Mouse (Mus musculus) erythroblast, adult 5-6 weeks (primary cell): Measurements from ENCODE around the gene Hlcs. TPM values are rescaled to one million over a fixed set of nuclear protein-coding genes. Genes with fewer than 3 reads are reported as not detected.

Experiments used
- ATAC-seq: replicated peaks from 2 replicates; pipeline ENCODE4 v1.8.0; 2016; ENCODE audit warnings: moderate number of reproducible peaks, mild to moderate bottlenecking, moderate TSS enrichment, inconsistent platforms; ENCODE audit not compliant: poor library complexity, low FRiP score, severe bottlenecking
- total RNA-seq, 2 experiments: library from RNA; stranded (forward) in 1 of 2; stranded (reverse) in 1 of 2; fragments of 150-400 nt in 1 of 2; fragments of 200-764, 138-1000 nt in 1 of 2; gene quantifications; 2 replicates each; pipeline versions ENCODE4 v1.2.3 to v1.2.4; 2015 to 2017; ENCODE audit warnings: low replicate concordance in 2 of 2

Gene Hlcs
- total RNA-seq, 2 experiments from 2014 or later = 0.94 to 0.96 TPM

DNA sequence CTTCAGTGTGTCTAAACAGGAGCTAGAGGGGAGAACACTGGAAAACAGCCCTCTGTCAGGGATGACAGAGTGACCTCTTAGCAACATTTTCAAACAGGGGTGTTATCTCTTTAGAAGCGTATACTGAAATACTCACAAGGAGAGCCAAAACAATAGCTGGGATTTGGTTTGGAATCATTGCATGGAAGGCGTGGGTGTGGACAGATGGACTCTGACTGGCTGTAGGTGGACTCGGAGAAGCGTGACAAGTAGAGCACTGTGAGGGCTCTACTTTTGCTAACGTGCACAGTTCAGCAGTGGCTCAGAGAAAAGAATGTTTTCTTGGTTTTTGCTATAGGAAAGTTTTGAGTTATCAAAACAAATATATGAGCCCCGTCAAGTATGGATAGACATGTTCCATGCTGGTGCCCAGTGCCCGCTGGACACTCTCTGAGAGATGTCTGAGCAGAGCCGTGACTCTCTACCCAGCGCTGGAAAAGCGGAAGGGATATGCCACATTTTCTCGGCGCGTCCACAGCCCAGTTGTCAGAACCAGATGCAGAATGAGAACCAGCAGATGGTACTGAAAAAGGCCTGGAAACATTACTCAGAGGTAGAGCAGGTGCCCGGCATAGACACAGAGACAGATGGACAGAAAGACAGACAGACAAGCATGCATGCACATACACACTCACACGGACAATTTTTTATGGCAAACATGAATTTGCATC lies 62.6 kb downstream of the Hlcs start:
- no peak for ATAC-seq

DNA sequence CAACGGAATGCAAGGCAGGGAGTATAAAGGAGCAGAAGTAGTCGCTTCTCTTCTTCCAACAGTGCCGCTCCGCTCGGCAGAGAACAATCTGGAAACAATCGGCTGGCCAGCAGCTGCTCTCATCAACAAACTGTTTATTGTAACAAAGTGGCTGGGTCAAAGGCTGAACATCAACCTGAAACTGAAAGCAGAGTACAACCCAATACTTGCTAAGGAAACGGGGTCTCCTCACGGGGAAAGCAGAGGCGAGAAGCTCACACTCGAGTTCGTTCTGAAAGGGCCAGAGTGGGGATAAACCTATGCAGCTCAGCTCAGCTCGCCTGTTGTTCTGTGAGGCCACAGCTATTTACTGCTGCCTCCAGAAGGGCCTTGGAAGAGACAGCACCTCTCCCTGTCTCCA lies 63.2 kb downstream of the Hlcs start:
- ATAC-seq = no peak

DNA sequence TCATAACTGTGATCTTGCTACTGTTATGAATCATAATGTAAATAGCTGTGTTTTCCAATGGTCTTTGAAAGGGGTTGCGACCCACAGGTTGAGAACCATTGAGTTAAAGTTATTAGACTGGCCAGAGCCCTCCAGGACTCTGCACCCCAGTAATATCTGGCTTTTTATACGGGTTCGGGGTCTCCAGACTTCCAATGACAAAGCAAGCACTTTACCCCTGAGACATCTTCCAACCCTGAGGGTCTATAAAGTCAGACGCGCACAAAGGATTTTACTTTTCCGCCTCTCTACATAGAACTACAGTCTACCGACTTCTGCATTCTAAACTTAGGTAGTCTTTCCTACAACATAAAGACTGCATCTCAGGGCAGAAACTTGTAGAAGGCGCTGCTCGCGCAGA lies 63.7 kb downstream of the Hlcs start:
- no peak for ATAC-seq

DNA sequence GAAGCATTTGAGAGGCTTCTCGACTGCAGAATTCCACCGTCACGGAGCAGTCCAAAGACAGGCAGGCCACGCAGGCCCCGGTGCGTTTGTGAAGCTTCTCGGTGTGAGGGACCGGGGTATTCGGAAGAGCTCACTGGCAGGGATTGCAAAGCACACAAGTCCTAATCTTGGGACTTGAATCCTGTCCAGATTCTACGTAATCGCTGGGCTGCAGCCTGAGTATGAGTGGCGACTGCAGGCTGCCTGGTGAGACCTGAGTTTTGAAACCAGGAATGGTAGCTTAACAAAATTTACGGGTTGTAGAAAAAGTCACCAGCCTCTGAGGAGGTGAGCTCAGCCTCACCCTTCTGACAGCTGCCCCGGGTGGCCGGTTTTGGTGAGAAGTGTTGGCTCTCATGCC lies 64.7 kb downstream of the Hlcs start:
- no peak for ATAC-seq

GRCm38 (mm10) chr16:94246976-94247375 lies 66.4 kb downstream of the Hlcs start:
- no peak for ATAC-seq

DNA sequence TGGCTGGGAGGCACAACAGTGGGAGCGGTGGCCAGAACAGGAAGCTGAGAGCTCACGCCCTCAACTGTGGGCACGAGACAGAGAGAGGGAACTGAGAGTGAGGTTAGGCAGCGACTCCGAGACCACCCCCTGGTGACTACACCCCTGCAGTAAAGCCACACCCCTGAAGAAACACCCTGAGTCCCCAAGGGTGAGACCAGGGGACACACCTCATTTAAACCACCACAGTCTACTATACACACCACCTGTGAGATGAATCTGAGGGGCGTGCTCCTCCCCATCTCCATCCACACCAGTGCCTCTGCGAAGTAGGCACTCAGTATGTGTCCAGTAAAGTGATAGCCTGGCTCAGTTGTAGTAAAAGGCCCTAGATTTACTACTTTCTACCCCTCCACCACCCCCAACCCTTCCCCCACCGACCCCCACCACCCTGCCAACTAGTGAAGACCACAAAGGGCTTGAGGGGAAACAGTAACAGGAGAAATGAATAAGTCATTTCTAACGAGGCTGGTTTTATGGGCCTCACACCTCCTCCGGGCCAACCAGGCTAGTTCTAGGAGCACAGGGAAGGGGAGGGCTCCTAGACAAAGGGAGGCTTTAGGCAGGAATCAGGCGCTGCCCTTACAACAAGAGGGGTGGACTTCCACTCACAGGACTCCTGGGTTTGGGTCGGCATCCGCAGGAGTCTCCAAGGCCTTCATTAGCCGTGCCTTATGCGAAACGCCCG lies 67.2 kb downstream of the Hlcs start:
- ATAC-seq = no peak

DNA sequence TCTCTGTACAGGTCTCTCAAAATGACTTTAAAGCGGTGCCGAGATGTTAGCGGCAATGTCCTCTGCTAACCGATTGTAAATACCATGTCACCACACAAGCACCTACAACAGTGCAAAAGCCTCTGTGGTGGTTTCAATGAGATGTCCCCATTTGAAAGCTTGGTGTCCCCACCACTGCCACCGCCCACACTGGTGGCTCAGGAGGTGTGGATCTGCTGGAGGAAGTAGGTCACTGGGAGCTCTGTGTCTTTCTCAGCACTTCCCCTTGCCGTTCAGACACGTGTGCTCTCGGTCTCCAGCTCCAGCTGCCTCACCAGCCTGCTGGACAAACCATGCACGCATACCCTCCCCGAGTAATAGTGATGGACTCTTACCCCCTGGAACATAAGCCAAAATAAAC lies 72.2 kb downstream of the Hlcs start:
- no peak for ATAC-seq

DNA sequence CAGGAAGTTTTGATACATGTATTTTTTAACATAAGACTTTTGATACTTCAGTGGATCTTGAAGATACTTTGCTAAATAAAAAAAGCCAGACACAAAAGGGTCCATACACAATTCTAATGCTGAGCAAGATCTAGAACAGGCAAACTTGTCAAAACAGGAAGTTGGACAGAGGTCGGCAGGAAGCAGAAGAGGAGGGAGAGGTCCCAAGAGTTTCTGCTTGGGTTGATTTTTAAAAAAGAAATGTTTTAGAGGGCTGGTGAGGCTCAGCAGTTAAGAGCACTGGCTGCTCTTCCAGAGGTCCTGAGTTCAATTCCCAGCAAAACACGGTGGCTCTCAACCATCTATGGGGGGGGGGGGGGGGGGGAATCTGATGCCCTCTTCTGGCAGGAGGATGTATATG lies 73.2 kb downstream of the Hlcs start:
- ATAC-seq = no peak

DNA sequence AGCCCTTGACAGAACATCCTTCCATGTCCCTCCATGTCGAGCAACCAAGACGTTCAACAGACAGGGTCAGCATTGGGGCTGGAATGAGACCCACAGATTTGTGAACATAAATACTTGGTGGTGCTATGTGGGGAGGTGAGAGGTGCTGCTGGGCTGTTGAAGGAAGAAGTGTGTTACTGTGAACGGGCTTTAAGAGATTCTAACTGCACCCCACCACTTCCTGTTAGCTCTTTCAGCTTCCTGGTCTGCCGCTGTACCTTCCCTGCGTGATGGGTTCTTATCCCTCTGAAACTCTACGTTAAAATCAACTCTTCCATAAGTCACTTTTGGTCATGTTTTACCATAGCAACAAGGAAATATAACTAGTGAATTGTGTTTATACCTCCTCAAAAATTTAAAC lies 73.8 kb downstream of the Hlcs start:
- ATAC-seq = no peak

GRCm38 (mm10) chr16:94239146-94239545 lies 74.2 kb downstream of the Hlcs start:
- no peak for ATAC-seq

GRCm38 (mm10) chr16:94237130-94237484 lies 76.3 kb downstream of the Hlcs start:
- ATAC-seq = no peak

DNA sequence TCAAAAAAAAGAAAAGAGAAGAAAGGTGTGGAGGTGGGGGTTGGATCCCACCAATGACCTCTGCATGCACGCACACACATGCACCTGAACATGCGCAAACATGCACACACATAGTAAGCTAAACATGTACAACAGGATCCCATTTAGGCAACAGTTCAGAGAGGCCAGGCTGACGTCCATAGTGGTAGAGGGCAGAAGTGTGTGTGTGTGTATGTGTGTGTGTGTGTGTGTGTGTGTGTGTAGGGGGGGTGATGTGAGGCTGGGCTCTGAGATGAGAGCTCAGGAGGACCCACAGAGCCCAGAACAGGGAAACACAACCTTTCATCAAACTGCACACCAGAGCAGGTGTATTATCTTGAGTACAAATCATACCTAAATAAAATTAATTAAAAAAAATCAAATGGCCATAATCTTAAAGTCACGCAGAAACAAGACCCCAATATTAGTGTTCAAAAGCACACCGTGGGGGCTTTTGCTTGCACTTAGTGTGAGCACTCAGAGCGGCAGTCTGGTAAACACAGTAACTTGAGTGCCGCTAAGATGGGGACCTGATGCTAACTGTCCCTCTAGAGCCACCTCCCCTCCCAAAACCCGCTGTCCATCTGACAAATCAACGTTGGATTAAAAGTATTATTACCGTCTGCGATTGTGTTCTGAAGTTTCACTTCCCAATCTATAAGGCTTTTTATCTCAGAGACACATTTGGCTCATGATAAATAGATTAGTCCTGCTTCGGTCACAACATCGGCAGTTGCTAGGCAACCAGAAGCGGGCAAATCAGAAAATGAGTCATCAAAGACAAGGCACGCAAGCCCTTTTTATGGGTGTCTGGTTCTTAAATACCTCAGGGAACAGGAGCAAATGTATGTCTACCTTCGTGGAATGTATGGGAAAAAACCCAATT lies 76.9 kb downstream of the Hlcs start:
- ATAC-seq = peak; percentile 16; the same call in 1 of the 2 replicates

GRCm38 (mm10) chr16:94235718-94236117 lies 77.7 kb downstream of the Hlcs start:
- peak; percentile 70 for ATAC-seq

DNA sequence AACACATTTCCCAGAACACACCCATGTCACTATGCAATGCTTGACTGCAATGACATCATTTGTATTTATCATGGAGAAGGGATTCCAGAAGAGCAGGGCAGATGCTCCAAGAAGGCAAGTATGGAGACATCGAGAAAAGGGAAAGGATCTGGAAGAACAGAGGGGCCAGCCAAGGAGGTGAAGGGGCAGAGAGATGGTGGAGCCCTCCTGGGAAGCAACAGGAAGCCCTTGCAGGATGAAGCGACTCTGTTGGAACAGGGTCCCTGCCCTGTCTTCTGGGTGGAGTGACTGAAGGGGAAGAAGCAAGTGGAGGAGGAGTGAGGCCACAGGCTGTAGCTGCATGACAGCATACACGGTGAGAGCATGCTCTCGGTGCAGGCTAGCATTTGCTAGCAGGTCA lies 79.2 kb downstream of the Hlcs start:
- ATAC-seq = no peak

DNA sequence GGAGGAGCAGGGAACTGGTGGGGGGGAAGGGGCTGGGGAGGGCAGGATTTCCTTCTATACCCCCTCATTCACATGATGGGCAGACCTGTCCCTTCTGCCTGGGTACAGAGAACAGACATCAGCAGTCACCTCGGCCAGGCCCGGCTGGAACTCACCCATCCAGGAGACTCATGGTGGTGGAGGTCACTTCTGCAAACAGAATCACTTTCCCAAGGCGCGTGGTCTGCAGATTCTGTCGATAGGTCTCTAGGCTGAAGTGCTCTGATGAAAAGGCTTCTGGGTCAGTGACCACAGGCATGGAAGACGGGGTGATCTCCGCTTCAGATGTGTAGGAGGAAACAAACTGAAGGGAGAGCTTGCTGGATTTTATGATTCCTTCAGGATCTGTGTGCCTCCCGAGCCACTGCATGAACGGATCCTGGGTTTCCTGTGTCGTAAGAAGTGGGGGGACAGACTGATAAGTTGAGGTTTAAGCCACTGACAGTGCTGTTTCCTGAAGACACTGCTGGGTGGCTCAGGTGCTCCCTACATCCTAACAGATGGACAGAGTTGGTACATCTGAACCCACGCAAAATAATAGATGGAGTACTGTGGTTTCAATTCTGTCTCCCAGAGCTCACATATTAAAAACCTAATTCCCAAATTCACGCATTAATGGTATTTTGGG lies 82.3 kb downstream of the Hlcs start:
- ATAC-seq = no peak

- ATAC-seq = no peak
Measured at GRCm38 (mm10) chr16:94230499-94230898, 82.9 kb downstream of the Hlcs start.

GRCm38 (mm10) chr16:94229890-94230289 lies 83.5 kb downstream of the Hlcs start:
- ATAC-seq = no peak

GRCm38 (mm10) chr16:94228858-94229555 lies 84.4 kb downstream of the Hlcs start:
- no peak for ATAC-seq

DNA sequence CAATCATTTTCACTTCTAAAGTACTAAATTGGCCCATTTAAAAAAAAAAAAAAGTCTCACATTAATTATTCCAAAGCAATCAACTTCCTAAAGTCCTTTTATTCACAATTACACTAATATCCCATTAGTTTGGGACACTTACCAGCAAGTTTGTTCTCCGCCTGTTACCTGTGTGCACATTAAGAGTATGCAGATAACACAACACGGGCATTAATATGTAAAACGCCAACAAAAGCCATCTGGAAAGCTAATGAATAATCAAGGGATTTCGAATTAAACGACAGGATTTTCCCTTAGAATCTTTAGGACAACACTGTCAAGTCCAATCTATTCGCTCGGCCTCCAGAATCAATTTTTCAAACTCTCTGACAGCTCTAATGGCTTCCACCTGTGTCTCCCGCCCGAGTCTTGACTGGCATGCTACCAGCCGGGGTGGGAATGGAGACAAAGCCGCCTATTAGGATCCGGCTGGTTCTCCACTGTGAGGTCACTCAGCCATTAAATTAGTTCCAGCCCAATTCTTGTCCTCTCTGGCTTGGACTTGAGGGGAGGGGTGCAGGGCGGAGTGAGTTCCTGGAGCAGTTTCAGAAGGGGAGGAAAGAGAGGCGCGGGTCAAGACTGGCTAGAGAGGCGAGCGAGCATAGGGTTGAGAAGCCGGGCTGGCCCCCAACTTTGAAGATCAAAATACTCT lies 85.9 kb downstream of the Hlcs start:
- no peak for ATAC-seq
